Mouse (Mus musculus) hematopoietic stem cell, adult 5-6 weeks (primary cell): ENCODE results near the gene Gpbp1. TPM values are rescaled to one million over a fixed set of nuclear protein-coding genes. Genes with fewer than 3 reads are reported as not detected.

Experiments used
- ATAC-seq, 2 experiments: fragments of 125-278 bp in 1 of 2; replicated peaks in 1 of 2; 2 replicates each; pipeline ENCODE4 v1.8.0; 2016 to 2017; ENCODE audit warnings: inconsistent platforms in 2 of 2, mild to moderate bottlenecking in 2 of 2, moderate number of reproducible peaks in 2 of 2, low read depth in 1 of 2, moderate TSS enrichment in 1 of 2; ENCODE audit not compliant: low FRiP score in 2 of 2, poor library complexity in 2 of 2, severe bottlenecking in 2 of 2, insufficient read depth in 1 of 2, low TSS enrichment in 1 of 2
- total RNA-seq: library from RNA; stranded (forward); fragments of 172-1452, 232-1000 nt; gene quantifications from 2 replicates; pipeline ENCODE4 v1.2.3, GENCODE M21; 2017

Gpbp1 gene
- total RNA-seq, 1 experiment from 2014 or later: 207 TPM

GRCm38 (mm10) chr13:111488651-111489501 lies 1.0 kb downstream of the Gpbp1 start:
- ATAC-seq: no peak

DNA sequence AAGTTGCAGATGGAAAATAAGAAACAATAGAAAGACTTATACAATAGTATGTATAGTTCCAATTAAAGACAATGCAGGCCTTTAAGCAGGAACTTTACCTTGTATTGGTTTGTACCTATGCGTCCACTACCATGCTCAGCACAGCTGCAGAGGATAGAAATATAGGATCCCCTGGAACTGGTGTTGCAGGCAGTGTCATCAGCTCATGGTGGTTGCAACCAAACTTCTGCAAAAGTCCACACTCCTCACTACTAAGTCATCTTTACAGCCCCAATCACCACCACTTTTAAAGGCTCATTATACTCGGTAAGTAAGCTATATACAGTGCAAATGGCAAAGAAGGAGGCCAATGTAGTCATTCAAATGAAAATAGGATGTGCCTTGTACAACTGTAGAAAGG lies 12.2 kb downstream of the Gpbp1 start:
- ATAC-seq: no peak

GRCm38 (mm10) chr13:111470562-111471237 lies 19.2 kb downstream of the Gpbp1 start:
- no peak for ATAC-seq

DNA sequence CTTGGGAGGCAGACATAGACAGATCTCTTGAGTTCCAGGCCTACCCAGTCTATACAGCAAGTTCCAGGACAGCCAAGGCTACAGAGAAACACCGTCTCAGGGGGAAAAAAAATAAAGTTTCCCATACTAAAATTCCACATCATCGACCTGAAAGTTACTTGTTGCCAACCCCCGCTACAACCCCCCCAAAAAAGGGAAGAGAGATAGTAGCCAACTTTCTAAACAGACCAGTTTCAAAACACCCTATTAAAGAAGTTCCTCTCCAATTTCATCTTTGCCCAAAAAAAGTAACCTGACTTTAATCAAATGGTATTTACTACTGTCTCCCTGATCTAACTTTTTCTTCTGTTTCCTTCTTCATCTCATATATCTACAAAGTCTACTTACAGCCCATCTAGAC lies 22.6 kb downstream of the Gpbp1 start:
- no peak; a peak in 1 of 4 replicates for ATAC-seq

DNA sequence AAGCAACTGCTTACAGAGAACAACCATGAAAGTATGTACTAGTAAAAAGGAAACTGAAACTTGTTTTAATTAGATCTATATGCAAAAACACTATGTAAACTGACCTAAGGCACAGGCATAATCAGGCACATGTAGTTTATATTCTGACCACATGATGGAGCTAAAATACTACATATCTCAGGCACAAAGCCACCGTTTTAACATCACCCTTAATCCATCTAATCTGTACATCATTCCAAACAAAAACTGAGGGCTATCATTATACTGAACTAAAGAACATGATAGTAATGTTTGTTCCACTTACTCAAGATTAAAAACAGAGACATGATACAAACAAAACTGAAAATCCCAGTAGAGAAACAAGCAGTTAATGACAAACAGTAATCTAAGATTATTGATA lies 28.5 kb downstream of the Gpbp1 start:
- ATAC-seq: peak; percentile 60 to 67; a peak in 3 of 4 replicates

DNA sequence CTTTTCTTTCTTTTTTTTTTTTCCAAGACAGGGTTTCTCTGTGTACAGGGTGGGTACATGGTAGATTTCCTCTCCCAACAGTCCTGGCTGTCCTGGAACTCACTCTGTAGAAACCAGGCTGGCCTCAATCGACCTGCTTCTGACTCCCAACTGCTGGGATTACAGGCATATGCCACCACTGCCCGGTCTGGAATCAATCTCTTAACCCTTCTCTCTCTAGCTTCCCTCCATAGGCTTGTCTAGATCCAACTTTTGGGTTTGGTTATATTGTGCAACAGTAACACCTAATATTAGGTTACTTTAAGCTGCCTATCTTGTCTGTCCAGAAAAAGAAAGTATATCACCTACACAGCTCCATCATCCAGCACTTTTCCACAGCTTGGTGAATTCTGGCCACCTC lies 33.1 kb downstream of the Gpbp1 start:
- no peak for ATAC-seq

DNA sequence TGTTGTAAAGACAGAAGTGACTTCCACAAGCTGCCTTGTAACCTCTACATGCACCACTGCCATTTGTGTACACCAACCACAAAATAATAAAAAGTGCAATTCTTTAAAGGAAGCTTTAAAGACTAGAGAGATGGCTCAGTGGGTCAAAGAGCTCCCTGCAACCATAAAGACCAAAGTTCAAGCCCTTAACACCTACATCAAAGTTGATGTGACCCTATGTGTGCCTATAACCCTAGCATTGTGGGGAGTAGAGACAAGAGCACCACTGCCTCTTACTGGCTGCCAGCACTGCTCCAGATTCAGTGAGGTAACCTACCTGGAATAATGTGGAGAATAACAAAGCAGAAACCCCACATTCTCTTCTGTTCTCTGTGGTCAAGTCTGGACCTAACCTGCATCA lies 45.6 kb downstream of the Gpbp1 start:
- no peak for ATAC-seq

DNA sequence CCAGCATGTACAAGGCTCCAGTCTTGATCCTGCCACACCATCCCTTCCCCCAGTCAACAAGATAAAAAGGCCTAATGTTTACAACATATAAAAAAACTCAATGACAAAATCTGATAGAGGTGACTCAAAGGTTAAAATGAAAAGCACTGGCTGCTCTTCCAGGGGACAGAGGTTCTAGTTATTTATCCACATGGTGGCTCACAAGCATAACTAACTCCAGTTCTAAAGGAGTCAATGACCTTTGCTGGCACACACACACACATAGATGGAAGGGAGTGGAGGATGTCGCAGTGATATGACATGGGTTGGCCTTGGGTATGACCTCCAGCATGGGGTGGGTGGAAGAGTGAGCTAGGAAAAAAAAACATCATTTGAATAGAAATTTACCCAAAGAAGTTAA lies 58.7 kb downstream of the Gpbp1 start:
- no peak for ATAC-seq

DNA sequence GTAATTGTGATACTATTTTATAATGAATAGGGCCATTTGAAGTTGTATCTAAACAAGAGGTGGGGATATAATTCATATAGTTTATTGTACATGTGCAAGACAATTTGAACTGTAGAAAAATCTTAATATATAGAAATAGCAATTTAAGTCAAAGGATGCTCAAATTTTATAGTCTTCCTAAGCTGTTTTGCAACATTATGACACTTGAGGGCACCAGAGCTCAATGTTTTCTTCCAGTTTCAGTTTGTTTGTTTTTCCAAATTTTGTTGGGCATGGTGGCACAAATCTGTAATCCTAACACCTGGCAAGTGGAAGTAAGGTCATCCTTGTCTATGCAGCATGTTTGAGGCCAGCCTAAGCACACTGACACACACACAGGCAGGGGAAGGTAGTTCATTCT lies 68.6 kb downstream of the Gpbp1 start:
- no peak; a peak in 1 of 4 replicates for ATAC-seq

GRCm38 (mm10) chr13:111418087-111418486 lies 71.8 kb downstream of the Gpbp1 start:
- no peak for ATAC-seq

DNA sequence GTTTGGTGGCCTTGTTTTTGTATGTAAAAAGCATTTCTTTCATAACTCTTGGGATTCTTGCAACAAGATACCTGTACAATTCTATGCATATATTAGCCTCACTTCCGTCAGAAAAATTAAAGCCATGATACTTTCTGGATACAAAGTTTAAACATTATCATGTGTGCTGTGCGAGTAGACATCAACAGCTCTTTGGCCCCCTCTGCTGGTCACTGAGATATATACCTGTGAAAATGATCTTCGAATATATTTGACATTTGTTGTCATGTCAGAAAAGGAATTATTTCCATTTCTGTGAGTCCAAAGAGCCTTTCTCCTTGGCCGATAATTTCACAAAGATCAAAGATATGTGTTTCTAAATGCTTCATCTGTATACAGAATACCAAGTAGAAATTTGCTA lies 76.8 kb downstream of the Gpbp1 start:
- ATAC-seq: peak in 1 of 2 experiments; percentile 56; a peak in 1 of 4 replicates

DNA sequence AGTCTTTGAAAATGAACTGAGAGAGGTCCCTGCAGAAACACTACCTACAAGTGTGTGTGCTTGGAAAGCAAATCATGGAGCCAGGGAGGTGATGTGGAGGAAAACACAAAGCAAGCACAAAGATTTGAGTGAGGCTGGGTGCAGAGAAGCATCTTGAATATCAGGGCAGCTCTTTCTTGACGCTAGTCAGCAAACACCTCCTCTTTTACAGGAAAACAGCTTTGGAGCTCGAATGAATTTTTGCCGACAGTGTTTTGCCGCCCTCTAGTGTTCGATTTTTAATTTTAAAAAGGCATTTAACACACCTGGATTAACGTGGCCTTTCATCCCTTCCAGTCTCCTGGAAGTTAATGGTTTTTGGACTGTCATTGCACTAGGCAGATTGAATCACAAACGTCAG lies 79.1 kb downstream of the Gpbp1 start:
- ATAC-seq: 0 out of 4 replicates have a peak, but pooled peaks have one; percentile 12 to 32

GRCm38 (mm10) chr13:111406859-111407389 lies 83.0 kb downstream of the Gpbp1 start:
- ATAC-seq: no peak

- no peak for ATAC-seq
Measured at GRCm38 (mm10) chr13:111405956-111406355, 84.0 kb downstream of the Gpbp1 start.

DNA sequence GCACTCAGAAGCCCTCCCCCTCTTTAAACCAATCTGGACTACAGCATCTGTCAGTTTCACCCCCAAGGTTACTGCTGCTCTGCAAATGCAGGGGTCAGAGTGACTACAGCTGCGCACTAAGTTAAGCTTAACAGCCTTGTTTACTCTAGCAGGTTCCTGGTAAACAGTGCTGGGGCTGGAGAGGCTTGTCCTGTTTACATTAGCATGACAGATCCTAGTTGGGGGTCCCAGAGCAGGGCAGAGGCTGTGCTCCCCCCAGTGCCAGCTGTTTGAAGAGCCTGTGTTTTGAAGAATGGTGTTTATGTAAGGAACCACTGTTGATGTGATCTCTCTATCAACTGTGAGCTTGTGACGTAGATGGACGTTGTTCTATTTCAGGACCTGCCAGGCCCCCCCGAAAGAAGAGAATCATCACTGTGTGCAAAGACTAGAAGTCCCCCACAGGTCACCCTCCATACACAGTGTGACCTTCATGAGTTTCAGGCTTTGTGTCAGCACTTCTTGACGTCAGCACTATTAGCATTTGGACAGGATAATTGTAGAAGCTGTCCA lies 92.2 kb downstream of the Gpbp1 start:
- no peak for ATAC-seq

- peak in 1 of 2 experiments; percentile 39; a peak in 1 of 4 replicates for ATAC-seq
Measured at GRCm38 (mm10) chr13:111397061-111397460, 92.8 kb downstream of the Gpbp1 start.

- ATAC-seq: no peak
Measured at GRCm38 (mm10) chr13:111395528-111395927, 94.4 kb downstream of the Gpbp1 start.

DNA sequence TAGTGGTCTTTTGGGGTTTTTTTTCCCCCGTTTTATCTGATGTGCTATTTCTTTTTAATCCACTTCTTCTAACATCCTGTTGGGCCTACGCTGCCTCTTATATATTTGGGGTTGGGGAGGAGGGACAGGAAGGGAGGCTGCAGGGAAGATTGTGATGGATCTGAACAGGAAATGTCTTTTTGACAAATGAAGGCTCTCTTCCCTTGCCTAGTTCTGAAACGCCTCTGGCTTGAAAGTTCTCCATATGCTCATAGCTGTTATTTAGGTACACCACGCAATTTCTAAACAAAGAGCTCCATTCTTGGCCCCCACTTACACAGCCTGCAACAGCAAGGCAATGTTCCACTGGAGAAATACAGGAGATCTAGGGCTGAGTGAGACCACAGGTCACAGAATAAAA lies 95.0 kb downstream of the Gpbp1 start:
- ATAC-seq: no peak
